In genomic region chr9:117018741-117019163, GRCm38 (mm10) we compare ENCODE assay signal across 8 mouse cellular contexts.
DNase-seq lines count a peak whose midpoint lies in the region; ATAC-seq lines count a peak whose summit lies in the region.

No protein-coding gene starts in this region.

- H3K4me2 ChIP-seq in hindbrain, embryonic 11.5 days (replicated peaks; ENCODE audit: low read depth, low read length): no peak overlapping the region
- H3K4me2 ChIP-seq in limb, embryonic 12.5 days: no peak overlapping the region
- H3K4me2 ChIP-seq in forebrain, embryonic 14.5 days (ENCODE audit: low read length): no peak overlapping the region

- no peak overlapping the region for H3K9ac ChIP-seq in hindbrain, embryonic 11.5 days (ENCODE audit: low read depth, low read length)
- no peak overlapping the region for H3K9ac ChIP-seq in limb, embryonic 12.5 days (replicated peaks)
- no peak overlapping the region for H3K9ac ChIP-seq in forebrain, embryonic 14.5 days (ENCODE audit: low read length)

- H3K27me3 ChIP-seq in hindbrain, embryonic 11.5 days (ENCODE audit: control insufficient read depth, insufficient read depth, low read length): no peaks in the 10 kb centered on the region
- H3K27me3 ChIP-seq in limb, embryonic 12.5 days: no peaks in the 10 kb centered on the region
- no peaks in the 10 kb centered on the region for H3K27me3 ChIP-seq in forebrain, embryonic 14.5 days (replicated peaks; ENCODE audit: control insufficient read depth, insufficient read depth, low read length)

- no peaks in the 10 kb centered on the region for H3K9me3 ChIP-seq in hindbrain, embryonic 11.5 days (ENCODE audit: control insufficient read depth, low read length)
- no peaks in the 10 kb centered on the region for H3K9me3 ChIP-seq in limb, embryonic 12.5 days
- no peaks in the 10 kb centered on the region for H3K9me3 ChIP-seq in forebrain, embryonic 14.5 days (replicated peaks; ENCODE audit: control insufficient read depth, low read length)

- peak; percentile 32 for DNase-seq in adrenal gland, postnatal 10 days
- no peak for DNase-seq in adrenal gland, postnatal 4 days (ENCODE audit: low spot score in 2 of 2)
- DNase-seq in Muller cell, postnatal 12 days (ENCODE audit: inconsistent ontology term): peak; percentile 77
- DNase-seq in hindbrain, embryonic 11.5 days (ENCODE audit: low spot score): peak; percentile 44
- DNase-seq in neural tube, embryonic 10.5 days (ENCODE audit: extremely low spot score, low spot score): peak; percentile 49
- DNase-seq in forebrain, embryonic 14.5 days (ENCODE audit: low spot score): no peak
- DNase-seq in right cerebral cortex, postnatal 4 days: no peak

- no peaks in the 10 kb centered on the region; the same call in 1 of the 2 replicates for H3K4me1 ChIP-seq in hindbrain, embryonic 11.5 days (replicated peaks; ENCODE audit: control insufficient read depth, insufficient read depth, low read length)
- peaks cover 9% of the 10 kb centered on the region for H3K4me1 ChIP-seq in limb, embryonic 12.5 days (replicated peaks)
- no peaks in the 10 kb centered on the region for H3K4me1 ChIP-seq in forebrain, embryonic 14.5 days (ENCODE audit: control insufficient read depth, insufficient read depth, low read length)

- no peak for ATAC-seq in hindbrain, embryonic 11.5 days (ENCODE audit: low FRiP score)
- no peak for ATAC-seq in limb, embryonic 12.5 days (ENCODE audit: insufficient number of reproducible peaks, insufficient read depth, low FRiP score, low TSS enrichment, low read depth)
- ATAC-seq in forebrain, embryonic 14.5 days: no peak

- 7% methylated on average over 2 of the region's 2 CpGs for WGBS in hindbrain, embryonic 11.5 days
- 44% methylated on average over 2 of the region's 2 CpGs for WGBS in limb, embryonic 12.5 days
- WGBS in forebrain, embryonic 14.5 days: 60% methylated on average over 2 of the region's 2 CpGs

- no peaks in the 10 kb centered on the region for H3K36me3 ChIP-seq in hindbrain, embryonic 11.5 days (ENCODE audit: control insufficient read depth, insufficient read depth, low read length)
- H3K36me3 ChIP-seq in limb, embryonic 12.5 days: no peaks in the 10 kb centered on the region
- H3K36me3 ChIP-seq in forebrain, embryonic 14.5 days (ENCODE audit: control insufficient read depth, insufficient read depth, low read length): no peaks in the 10 kb centered on the region

- H3K4me3 ChIP-seq in hindbrain, embryonic 11.5 days (ENCODE audit: low read depth, low read length): no peak overlapping the region
- H3K4me3 ChIP-seq in limb, embryonic 12.5 days (replicated peaks): no peak overlapping the region
- no peak overlapping the region for H3K4me3 ChIP-seq in forebrain, embryonic 14.5 days (ENCODE audit: low read depth, low read length)

- no peak overlapping the region for H3K27ac ChIP-seq in hindbrain, embryonic 11.5 days (ENCODE audit: low read depth, low read length)
- 0 out of 2 replicates have a peak overlapping the region, but pooled peaks have one; percentile 35 for H3K27ac ChIP-seq in limb, embryonic 12.5 days
- H3K27ac ChIP-seq in forebrain, embryonic 14.5 days (ENCODE audit: low read depth, low read length): no peak overlapping the region

Comparison
In these comparisons a context has a peak if more than half of its experiments do, and no peak if none do; other contexts are left out.
1. DNase-seq: peak in adrenal gland, postnatal 10 days (single experiment), Muller cell, postnatal 12 days (single experiment), hindbrain, embryonic 11.5 days (single experiment) and neural tube, embryonic 10.5 days (single experiment); none in adrenal gland, postnatal 4 days (0 of 2), forebrain, embryonic 14.5 days (single experiment) and right cerebral cortex, postnatal 4 days (single experiment).